Mouse (Mus musculus) neutrophil, adult 5-6 weeks (primary cell): ENCODE results near the gene Ccl1. TPM values are rescaled to one million over a fixed set of nuclear protein-coding genes. Genes with fewer than 3 reads are reported as not detected.

ENCODE experiments used
- ATAC-seq: fragments of 151-379, 151-347 bp; 2 replicates; pipeline ENCODE4 v1.8.0; 2017; ENCODE audit warnings: mild to moderate bottlenecking, moderate TSS enrichment; ENCODE audit not compliant: insufficient number of reproducible peaks, poor library complexity, low FRiP score, severe bottlenecking; ENCODE audit errors: extremely low read depth
- total RNA-seq: library from RNA; stranded (forward); fragments of 200-1000 nt; gene quantifications from 2 replicates; pipeline ENCODE4 v1.2.3, GENCODE M21; 2017

The Ccl1 gene
- total RNA-seq, 1 experiment from 2014 or later, result not detected

GRCm38 (mm10) chr11:82216531-82216930 lies 89.0 kb downstream of the Ccl1 start:
- no peak for ATAC-seq

- ATAC-seq, result no peak
Observed at GRCm38 (mm10) chr11:82214405-82214804, 91.1 kb downstream of the Ccl1 start.

- no peak for ATAC-seq
Observed at GRCm38 (mm10) chr11:82206960-82207488, 98.5 kb downstream of the Ccl1 start.

GRCm38 (mm10) chr11:82205221-82205620 lies 100.3 kb downstream of the Ccl1 start:
- no peak for ATAC-seq

- ATAC-seq, result no peak
Observed at GRCm38 (mm10) chr11:82203706-82204105, 101.8 kb downstream of the Ccl1 start.

GRCm38 (mm10) chr11:82197774-82198173 lies 107.7 kb downstream of the Ccl1 start:
- no peak for ATAC-seq

- ATAC-seq, result no peak
Observed at GRCm38 (mm10) chr11:82194980-82195379, 110.5 kb downstream of the Ccl1 start.

GRCm38 (mm10) chr11:82193826-82194225 lies 111.7 kb downstream of the Ccl1 start:
- no peak for ATAC-seq

GRCm38 (mm10) chr11:82189782-82190563 lies 115.5 kb downstream of the Ccl1 start:
- ATAC-seq, result no peak

GRCm38 (mm10) chr11:82185684-82186083 lies 119.8 kb downstream of the Ccl1 start:
- no peak for ATAC-seq

- no peak for ATAC-seq
Observed at GRCm38 (mm10) chr11:82183281-82183935, 122.1 kb downstream of the Ccl1 start.

- ATAC-seq, result no peak
Observed at GRCm38 (mm10) chr11:82182401-82182800, 123.1 kb downstream of the Ccl1 start.

GRCm38 (mm10) chr11:82181331-82181730 lies 124.2 kb downstream of the Ccl1 start:
- no peak for ATAC-seq

GRCm38 (mm10) chr11:82178161-82178560 lies 127.3 kb downstream of the Ccl1 start:
- no peak for ATAC-seq

GRCm38 (mm10) chr11:82177711-82178110 lies 127.8 kb downstream of the Ccl1 start:
- no peak for ATAC-seq

GRCm38 (mm10) chr11:82174794-82175193 lies 130.7 kb downstream of the Ccl1 start:
- ATAC-seq, result no peak

- ATAC-seq, result no peak
Observed at GRCm38 (mm10) chr11:82173491-82173890, 132.0 kb downstream of the Ccl1 start.

- ATAC-seq, result no peak
Observed at GRCm38 (mm10) chr11:82171316-82172071, 134.0 kb downstream of the Ccl1 start.

- ATAC-seq, result no peak
Observed at GRCm38 (mm10) chr11:82169456-82169855, 136.0 kb downstream of the Ccl1 start.
